Mouse (Mus musculus) lung, postnatal 0 days (tissue): ENCODE results near the gene Sema3f.

ENCODE experiments used
- CTCF ChIP-seq: IDR thresholded peaks from 2 replicates; pipeline ENCODE4 v1.5.1; 2016; ENCODE audit warnings: antibody characterized with exemption, mild to moderate bottlenecking
- EP300 ChIP-seq: IDR thresholded peaks from 2 replicates; pipeline ENCODE4 v1.6.1; 2016; ENCODE audit warnings: antibody characterized with exemption, mild to moderate bottlenecking, control low read depth

DNA sequence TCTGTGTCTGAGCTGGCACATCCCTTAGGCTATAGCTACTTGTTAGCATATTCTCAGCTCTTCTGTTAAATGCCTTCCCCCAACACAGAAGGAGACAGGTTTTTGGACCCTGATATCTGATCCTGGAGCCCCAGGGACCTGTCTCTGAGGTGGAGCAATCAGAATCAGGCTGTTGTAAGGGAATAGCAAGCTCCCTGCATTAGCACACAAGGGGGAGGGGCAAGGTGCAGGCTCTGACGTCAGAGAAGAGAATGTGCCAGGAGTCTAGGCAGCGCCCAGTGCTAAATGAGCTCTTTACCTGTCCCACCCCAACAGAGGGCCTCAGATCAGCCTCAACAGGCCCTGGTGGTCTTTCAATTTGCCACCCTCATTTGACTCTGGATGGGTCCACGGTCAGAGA lies 16.8 kb upstream of the Sema3f start:
- TF ChIP-seq EP300 = no peak
- TF ChIP-seq CTCF = no peak
